Mouse (Mus musculus) ES-CJ7 (cell line): Measurements from ENCODE around the gene Ank3.

Experiments used
- DNase-seq: peaks from one replicate; pipeline ENCODE4 v3.0.0; 2011; ENCODE audit warnings: low read depth, low spot score

The Ank3 gene

GRCm38 (mm10) chr10:69762977-69763376 is 364.4 kb downstream of the Ank3 start:
- no peak for DNase-seq

- no peak for DNase-seq
These were observed 365.8 kb downstream of the Ank3 start for GRCm38 (mm10) chr10:69764402-69764801.

DNA sequence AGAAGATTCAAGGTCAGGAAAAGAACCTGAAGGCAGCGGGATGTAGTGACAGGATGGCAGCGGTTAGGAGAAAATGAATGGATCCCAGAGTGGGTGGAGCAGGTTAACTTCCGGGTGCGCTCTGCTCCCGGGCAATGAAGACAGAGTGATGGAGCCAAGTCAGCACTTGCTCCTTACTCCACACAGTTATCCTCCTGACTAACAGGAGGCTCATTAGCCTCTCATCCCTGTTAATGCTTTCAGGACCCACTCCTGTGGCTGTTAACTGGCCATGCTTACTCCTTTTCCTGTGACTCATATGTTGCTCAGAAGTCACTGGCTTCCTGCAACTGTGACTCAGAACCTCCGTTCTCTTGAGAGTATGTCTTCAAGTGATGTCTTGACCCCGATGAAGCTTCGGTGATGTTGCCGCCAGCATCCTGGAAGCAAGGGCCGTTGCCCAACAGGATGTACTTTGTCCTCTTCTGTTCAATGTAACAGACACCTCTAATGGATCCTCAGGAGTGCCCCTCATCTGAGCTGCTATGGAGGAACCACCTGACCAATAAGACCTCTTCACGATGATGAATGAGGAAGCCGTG is 378.6 kb downstream of the Ank3 start:
- DNase-seq, result no peak

DNA sequence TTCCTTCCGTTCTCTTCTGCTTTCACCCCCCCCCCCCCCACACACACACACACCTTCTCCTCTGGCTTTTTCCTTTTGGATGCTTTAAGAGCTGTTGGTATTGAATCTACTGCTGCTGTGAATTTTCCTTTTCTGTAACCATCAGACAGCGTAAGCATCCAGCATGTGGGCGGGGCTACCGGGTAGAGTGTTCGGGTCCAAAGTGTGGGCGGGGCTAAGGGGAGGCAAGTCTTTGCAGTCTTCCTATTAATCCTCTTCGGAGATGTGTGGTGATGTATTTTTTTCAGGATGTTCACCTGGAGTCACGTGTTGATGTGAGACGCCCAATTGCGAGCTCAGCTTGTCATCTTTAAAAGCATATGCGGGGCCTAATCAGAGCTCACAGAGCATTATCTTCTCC is 379.2 kb downstream of the Ank3 start:
- DNase-seq, result no peak

- no peak for DNase-seq
These were observed 380.7 kb downstream of the Ank3 start for GRCm38 (mm10) chr10:69779246-69779645.

DNA sequence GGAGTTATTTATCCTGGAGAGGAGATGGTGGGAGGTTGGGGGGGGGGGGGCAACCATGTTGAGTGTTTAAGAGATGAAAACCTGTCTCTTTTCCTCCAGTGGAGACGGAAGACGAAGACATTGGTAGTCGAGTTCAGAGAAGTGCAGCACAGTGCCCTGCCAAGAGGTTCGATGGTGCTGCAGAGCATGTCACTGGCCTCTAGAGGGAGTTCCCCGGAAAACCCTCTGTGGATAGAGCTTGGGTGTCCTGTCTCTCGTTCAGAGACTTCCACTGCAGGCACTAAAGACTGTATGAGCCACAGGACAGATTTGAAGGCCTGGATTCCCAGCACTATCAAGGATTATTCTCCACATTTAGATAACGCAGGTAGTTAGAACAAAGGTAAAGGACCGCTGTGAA is 382.9 kb downstream of the Ank3 start:
- DNase-seq, result peak; percentile 84

DNA sequence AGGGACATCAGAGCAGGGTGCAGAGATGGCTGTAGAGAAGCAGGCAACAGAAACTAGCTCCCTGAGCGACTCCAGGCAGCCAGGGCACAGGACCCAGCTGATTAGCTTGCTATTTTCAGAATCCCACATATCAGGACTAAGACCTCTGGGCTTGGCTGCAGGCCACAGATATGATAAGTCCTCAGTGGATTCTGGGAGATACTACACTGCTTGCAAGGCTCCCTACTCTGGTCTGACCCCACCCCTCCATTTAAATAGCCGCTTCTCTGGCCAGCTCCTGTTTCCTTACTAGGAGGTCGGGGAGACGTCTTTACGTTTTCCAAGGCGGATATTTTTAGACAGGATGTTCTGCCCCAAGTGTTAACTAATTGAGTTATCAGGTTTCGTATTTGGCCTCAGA is 386.7 kb downstream of the Ank3 start:
- peak; percentile 35 for DNase-seq

DNA sequence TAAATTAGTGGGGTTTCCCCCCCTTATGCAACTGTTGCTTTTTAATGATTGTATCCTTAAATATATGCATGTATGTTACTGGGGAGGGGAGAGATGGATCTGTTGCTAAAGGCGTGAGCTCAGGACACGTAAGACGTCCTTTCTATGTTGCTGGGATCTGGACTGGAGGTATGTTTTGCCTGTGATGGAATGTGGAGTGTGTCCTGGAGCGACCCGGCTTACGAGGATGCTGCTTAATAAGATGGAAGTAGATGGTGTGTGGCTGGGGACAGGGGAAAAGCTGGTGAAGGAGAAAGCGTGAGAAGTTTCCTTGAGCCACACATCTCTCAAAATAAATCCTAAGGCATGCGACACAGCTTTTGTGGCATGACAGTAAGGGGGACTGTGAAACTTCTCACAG is 387.1 kb downstream of the Ank3 start:
- DNase-seq, result no peak

GRCm38 (mm10) chr10:69786220-69786993 is 387.8 kb downstream of the Ank3 start:
- no peak for DNase-seq

DNA sequence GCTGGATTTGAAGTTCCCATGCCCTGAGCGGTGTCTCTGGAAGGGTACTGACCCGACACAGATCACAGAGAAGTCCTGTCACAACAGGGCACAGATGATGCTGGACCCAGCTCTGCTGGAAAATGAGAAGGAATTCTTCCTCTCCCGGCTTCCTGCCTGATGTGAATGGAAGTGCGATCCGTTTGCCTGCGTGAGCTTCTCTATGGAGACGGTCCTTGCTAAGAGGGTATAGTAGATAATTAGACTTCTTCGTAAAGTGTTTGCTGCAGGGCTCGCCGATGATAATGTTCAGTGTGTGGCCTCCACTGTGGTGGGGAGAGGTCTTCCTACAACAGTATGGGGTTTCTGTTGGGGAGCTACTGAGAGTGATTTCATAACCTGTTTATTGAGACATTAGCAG is 388.8 kb downstream of the Ank3 start:
- no peak for DNase-seq

- no peak for DNase-seq
These were observed 392.0 kb downstream of the Ank3 start for GRCm38 (mm10) chr10:69790606-69791005.

GRCm38 (mm10) chr10:69791951-69792350 is 393.4 kb downstream of the Ank3 start:
- DNase-seq, result no peak

GRCm38 (mm10) chr10:69792400-69792799 is 393.8 kb downstream of the Ank3 start:
- DNase-seq, result no peak

DNA sequence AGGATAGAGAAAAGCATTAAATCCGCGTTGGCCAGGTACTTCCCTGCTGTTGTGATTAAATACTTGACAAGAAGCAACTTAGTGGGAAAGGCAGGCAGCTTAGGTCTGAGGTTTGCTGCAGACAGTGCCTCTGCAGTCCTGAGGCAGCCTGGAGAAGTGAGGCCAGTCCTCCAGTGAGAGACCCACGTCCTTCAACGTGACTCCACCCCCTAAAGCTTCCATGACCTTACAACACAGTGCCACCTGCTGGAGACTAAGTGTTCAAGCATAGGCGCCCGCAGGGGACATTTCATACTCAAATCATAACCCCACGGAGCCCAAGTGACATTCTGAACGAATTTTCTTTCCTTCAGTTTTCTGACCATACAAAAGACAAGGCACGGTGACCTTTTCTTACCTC is 394.5 kb downstream of the Ank3 start:
- peak; percentile 85 for DNase-seq

DNA sequence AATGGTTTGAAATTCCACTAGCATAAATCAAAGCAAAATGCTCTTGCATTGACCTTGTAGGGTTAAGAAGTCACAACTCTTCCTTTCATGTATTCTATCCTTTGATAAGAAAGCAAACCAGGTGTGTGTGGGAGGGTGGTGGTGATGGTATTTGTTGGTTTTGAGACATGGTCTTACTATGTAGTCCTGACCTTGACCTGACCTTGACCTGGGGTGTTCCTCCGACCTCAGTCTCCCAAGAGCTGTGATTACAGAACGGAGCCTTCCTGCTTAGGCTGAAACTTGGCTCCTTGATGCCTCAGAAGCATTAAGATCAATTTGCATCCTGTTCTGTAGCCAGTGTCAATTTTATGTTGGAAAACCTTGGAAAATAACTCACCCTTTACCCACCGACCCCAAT is 397.1 kb downstream of the Ank3 start:
- peak; percentile 82 for DNase-seq

DNA sequence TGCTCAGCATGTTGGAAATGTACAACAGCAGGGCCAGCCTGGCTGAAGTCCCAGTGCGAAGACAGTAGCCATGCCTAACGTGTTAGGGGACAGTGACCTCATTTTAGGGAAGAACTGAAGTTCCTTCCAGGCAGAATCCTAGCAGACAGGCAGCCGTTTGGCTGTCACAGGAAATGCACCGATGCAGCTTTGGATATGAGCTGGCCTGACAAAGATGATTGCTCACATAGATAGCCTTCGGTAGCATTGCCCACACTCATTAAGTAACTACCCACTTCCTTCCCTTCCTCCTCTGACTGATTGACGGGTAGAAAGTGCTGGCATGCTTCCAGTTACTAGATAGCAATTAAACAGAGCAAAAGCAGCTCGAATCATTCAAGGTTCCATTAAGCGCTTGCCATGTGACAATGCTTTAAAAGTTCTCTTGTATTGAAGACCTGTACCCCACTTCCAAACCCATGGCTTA is 397.9 kb downstream of the Ank3 start:
- DNase-seq, result no peak

- peak; percentile 22 for DNase-seq
These were observed 404.7 kb downstream of the Ank3 start for GRCm38 (mm10) chr10:69803135-69803756.

DNA sequence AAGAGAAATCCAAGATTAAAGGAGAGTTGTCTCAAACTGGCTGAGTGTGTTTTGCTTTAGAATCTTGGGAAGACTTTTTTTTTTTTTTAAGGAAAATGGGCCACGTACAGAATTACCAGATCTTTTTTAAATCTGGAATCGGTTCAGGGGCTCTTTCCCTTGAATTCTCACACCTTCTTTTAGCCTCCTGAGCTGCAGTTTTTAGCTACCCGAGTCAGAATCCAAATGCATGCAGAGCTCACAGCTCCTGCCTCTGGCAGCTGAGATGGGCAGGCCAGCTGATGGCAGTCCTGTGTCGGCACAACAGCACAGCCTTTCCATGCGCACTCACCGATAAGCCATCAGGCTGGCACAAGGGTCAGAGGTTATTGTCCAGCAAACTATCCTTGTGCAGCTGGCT is 406.0 kb downstream of the Ank3 start:
- DNase-seq, result no peak

- no peak for DNase-seq
These were observed 412.2 kb downstream of the Ank3 start for GRCm38 (mm10) chr10:69810785-69811184.

DNA sequence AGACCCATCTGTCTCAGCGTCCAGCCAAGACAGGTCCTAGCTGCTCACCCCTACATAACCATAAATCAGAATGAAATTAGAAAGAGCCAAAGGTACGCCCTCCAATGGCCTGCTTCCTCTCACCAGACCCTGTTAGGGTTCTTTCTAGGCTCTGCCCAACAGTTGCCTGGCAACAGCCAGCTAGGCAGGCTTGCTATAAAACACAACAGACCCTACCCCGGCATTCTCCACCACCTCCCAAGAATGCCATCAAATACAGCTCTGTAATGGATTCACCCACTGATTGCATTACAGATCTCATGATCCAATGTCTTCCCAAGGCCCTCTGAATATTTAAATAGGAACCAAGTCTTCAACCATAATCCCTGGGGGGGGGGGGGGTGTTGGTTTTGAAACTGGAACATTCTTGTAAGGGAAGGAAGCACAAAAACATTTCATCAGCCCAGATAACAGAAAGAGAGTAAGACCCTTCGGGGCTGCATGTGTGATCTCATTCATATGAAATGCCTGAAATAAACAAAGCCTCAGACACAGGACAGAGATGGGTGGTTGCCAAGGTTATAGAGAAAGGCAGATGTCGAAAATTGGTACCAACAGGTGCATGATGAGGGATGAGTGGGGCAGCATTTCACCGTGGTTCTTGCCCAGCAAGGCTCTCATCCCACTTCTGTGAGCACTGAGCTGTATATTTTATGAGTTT is 415.4 kb downstream of the Ank3 start:
- no peak for DNase-seq

- DNase-seq, result no peak
These were observed 422.7 kb downstream of the Ank3 start for GRCm38 (mm10) chr10:69821245-69821644.

- no peak for DNase-seq
These were observed 430.2 kb downstream of the Ank3 start for GRCm38 (mm10) chr10:69828770-69829169.
